Mouse (Mus musculus): ENCODE data around the gene Pcbp1. TPM values are rescaled to one million over a fixed set of nuclear protein-coding genes. Genes with fewer than 3 reads are reported as not detected.

Gene Pcbp1
- total and polyA plus RNA-seq, 3 experiments, result 68.9 to 337 (median 73.0) TPM

DNA sequence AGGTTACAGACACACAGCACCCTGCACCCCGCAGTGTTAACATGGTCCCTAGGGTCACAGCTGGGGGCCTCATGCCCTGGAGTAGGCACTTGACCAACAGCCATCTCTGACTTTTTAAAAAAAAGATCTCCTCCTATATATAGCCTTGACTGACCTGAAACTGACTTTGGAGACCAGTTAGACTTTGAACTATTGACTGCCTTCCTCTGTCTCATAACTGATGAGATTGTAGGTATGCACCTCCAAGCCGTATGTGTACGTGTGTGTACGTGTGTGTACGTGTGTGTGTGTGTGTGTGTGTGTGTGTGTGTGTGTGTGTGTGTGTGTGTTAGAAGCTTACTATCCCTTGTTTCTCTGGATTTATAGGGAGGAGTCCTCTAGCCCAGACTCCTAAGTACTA, 44.2 kb downstream of the Pcbp1 start:
- Histone ChIP-seq H3K79me2 (replicated peaks; ENCODE audit: control insufficient read depth, extremely low read depth, insufficient read depth, poor library complexity, severe bottlenecking) (no peaks in the 10 kb centered on the region), H3K9me3 (replicated peaks; ENCODE audit: low read length) (no peaks in the 10 kb centered on the region), H3K4me3 (replicated peaks in 1 of 3; ENCODE audit: low read depth in 2 of 3, low read length in 2 of 3, poor library complexity in 1 of 3) (no peak overlapping the region), H3K27ac (ENCODE audit: insufficient read depth, low read depth) (no peak overlapping the region), H3K9ac (ENCODE audit: insufficient read depth, low read depth) (no peak overlapping the region), H3K36me3 (replicated peaks in 1 of 2; ENCODE audit: control insufficient read depth in 1 of 2, insufficient read depth in 1 of 2, low read length in 1 of 2) (peaks cover 0 to 4% of the 10 kb centered on the region in 2 experiments), H3K4me2 (ENCODE audit: insufficient read depth, low read depth, poor library complexity, severe bottlenecking) (no peak overlapping the region), H3K27me3 (replicated peaks) (no peaks in the 10 kb centered on the region), H3K4me1 (ENCODE audit: control insufficient read depth in 1 of 2, insufficient read depth in 2 of 2) (peaks cover 2 to 15% of the 10 kb centered on the region in 2 experiments; a peak in 3 of 4 replicates)
- in situ Hi-C loops (cut with MboI; ENCODE audit: low pct_ligation_motif_present, low pct_unique_long_range_greater_than_20kb, low sequenced_read_pairs) (no loop called here), dilution Hi-C loops (cut with MboI; ENCODE audit: extremely low pct_ligation_motif_present, extremely low pct_unique_long_range_greater_than_20kb, low sequenced_read_pairs) (no loop called here)
- TF ChIP-seq POLR2A (IDR thresholded peaks at IDR 0.05; ENCODE audit: low read depth, low read length), result no peak
- TF ChIP-seq MXI1 (IDR thresholded peaks at IDR 0.05; ENCODE audit: low read depth, low read length), result no peak
- TF ChIP-seq ZC3H11A (IDR thresholded peaks at IDR 0.05; ENCODE audit: low read depth, low read length), result no peak
- no peak for TF ChIP-seq SIN3A (IDR thresholded peaks at IDR 0.05; ENCODE audit: low read length)
- no peak for DNase-seq (ENCODE audit: extremely low read depth)

DNA sequence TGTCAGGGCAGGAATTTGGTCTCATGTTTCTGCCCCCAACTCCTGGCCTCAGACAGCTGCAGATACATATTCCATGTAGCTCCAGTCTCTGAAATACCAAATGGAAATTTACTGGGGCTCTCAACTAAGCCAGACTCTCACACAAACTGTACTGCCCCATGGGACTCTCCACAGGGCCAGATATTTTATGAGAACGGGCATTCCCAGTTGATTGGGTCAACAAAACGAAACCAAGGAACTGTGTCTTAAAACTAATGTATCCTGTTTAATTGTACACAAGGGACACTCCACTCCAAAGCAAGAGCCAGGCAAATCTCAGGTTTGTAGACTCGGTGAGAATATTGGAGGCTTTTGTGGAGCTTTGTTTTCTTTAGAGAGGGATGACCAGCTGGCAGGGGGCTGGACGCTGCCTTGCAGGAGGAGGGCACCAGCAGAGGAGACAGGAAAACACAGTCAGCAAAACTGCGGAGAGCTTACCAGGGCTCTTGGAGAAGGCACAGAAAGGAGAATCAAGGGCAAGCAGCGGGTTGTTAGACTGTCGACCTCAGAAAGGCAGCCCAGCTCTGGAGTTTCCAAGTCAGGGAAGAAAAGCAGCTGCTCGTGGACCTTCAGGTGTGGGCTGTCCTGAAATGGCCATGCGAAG, 45.8 kb downstream of the Pcbp1 start:
- dilution Hi-C loops (cut with MboI; ENCODE audit: extremely low pct_ligation_motif_present, extremely low pct_unique_long_range_greater_than_20kb, low sequenced_read_pairs), result no loop called here
- H3K27ac ChIP-seq (ENCODE audit: insufficient read depth, low read depth), result no peak overlapping the region
- H3K79me2 ChIP-seq (replicated peaks; ENCODE audit: control insufficient read depth, extremely low read depth, insufficient read depth, poor library complexity, severe bottlenecking), result no peaks in the 10 kb centered on the region
- H3K4me1 ChIP-seq (ENCODE audit: control insufficient read depth in 1 of 2, insufficient read depth in 2 of 2), result peaks cover 2 to 7% of the 10 kb centered on the region in 2 experiments; a peak in 2 of 4 replicates
- H3K9me3 ChIP-seq (replicated peaks; ENCODE audit: low read length), result no peaks in the 10 kb centered on the region
- in situ Hi-C loops (cut with MboI; ENCODE audit: low pct_ligation_motif_present, low pct_unique_long_range_greater_than_20kb, low sequenced_read_pairs), result no loop called here
- no peak overlapping the region for H3K4me2 ChIP-seq (ENCODE audit: insufficient read depth, low read depth, poor library complexity, severe bottlenecking)
- peaks cover 0 to 11% of the 10 kb centered on the region in 2 experiments for H3K36me3 ChIP-seq (replicated peaks in 1 of 2; ENCODE audit: control insufficient read depth in 1 of 2, insufficient read depth in 1 of 2, low read length in 1 of 2)
- H3K27me3 ChIP-seq (replicated peaks), result no peaks in the 10 kb centered on the region
- H3K9ac ChIP-seq (ENCODE audit: insufficient read depth, low read depth), result no peak overlapping the region
- no peak for TF ChIP-seq ELF1 (IDR thresholded peaks at IDR 0.05; ENCODE audit: low read depth, low read length)
- no peak for TF ChIP-seq EP300 (IDR thresholded peaks at IDR 0.05; ENCODE audit: low read length)
- no peak for TF ChIP-seq USF2 (conservative IDR thresholded peaks at IDR 0.05; ENCODE audit: low read depth, low read length)
- no peak for TF ChIP-seq RAD21 (IDR thresholded peaks at IDR 0.05; ENCODE audit: low read depth, low read length)
- TF ChIP-seq JUND (conservative IDR thresholded peaks at IDR 0.05; ENCODE audit: low read depth, low read length), result no peak
- TF ChIP-seq KAT2A (IDR thresholded peaks at IDR 0.05; ENCODE audit: insufficient replicate concordance, low read length), result no peak
- no peak for TF ChIP-seq JUN (IDR thresholded peaks at IDR 0.05; ENCODE audit: insufficient read depth, low read depth, low read length)
- TF ChIP-seq SIN3A (IDR thresholded peaks at IDR 0.05; ENCODE audit: low read length), result no peak
- no peak for TF ChIP-seq E2F4 (IDR thresholded peaks at IDR 0.05; ENCODE audit: insufficient replicate concordance, low read depth, low read length)
- TF ChIP-seq MYC (IDR thresholded peaks at IDR 0.05; ENCODE audit: low read depth, low read length), result no peak
- TF ChIP-seq CHD1 (IDR thresholded peaks at IDR 0.05; ENCODE audit: low read depth, low read length), result no peak
- TF ChIP-seq SMC3 (IDR thresholded peaks at IDR 0.05; ENCODE audit: low read depth, low read length), result no peak
- TF ChIP-seq CTCF (conservative IDR thresholded peaks at IDR 0.05 in 1 of 2, IDR thresholded peaks at IDR 0.05 in 1 of 2; ENCODE audit: low read depth in 2 of 2, low read length in 2 of 2), result no peak
- TF ChIP-seq ZKSCAN1 (IDR thresholded peaks at IDR 0.05; ENCODE audit: borderline replicate concordance, low read depth, low read length), result no peak
- DNase-seq (ENCODE audit: extremely low read depth), result no peak
- H3K4me3 ChIP-seq (replicated peaks in 1 of 3; ENCODE audit: low read depth in 2 of 3, low read length in 2 of 3, poor library complexity in 1 of 3), result no peak overlapping the region
